Mouse (Mus musculus): ENCODE data around the gene Nolc1. TPM values are rescaled to one million over a fixed set of nuclear protein-coding genes. Genes with fewer than 3 reads are reported as not detected.

The Nolc1 gene
- polyA plus RNA-seq, 1 experiment from 2014 or later, result 79.7 TPM

- Histone ChIP-seq H3K27ac (ENCODE audit: low read length) (no peak overlapping the region), H3K4me1 (ENCODE audit: control insufficient read depth, insufficient read depth, low read length) (no peaks in the 10 kb centered on the region), H3K9me3 (ENCODE audit: control insufficient read depth, low read depth, low read length) (no peaks in the 10 kb centered on the region), H3K27me3 (ENCODE audit: control insufficient read depth, insufficient read depth, low read length) (no peaks in the 10 kb centered on the region), H3K36me3 (ENCODE audit: control insufficient read depth, insufficient read depth, low read length) (no peaks in the 10 kb centered on the region), H3K4me2 (replicated peaks; ENCODE audit: low read depth, low read length) (no peak overlapping the region), H3K4me3 (ENCODE audit: low read depth, low read length) (no peak overlapping the region), H3K9ac (replicated peaks; ENCODE audit: low read depth, low read length) (no peak overlapping the region)
- ATAC-seq (ENCODE audit: insufficient number of reproducible peaks, insufficient read depth, low FRiP score, low read depth), result no peak
- WGBS, result 81% methylated on average over 4 of the region's 4 CpGs
These were observed 16.0 kb downstream of the Nolc1 start for GRCm38 (mm10) chr19:46091641-46092040.

DNA sequence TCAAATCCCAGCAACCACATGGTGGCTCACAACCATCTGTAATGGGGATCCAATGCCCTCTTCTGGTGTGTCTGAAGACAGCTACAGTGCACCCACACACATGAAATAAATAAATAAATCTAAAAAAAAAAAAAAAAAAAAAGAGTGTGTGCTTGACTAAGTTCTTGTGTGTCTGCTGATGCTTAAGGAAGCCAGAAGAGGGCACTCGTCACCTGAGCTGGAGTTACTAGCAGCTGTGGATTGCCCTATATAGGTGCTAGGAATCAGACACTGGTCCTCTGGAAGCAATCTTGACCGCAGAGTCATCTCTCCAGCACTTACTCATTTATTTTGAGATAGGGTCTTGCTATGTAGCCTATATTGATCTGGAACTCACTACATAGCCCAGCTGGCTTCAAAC is 18.5 kb downstream of the Nolc1 start:
- Histone ChIP-seq H3K27me3 (ENCODE audit: control insufficient read depth, insufficient read depth, low read length) (no peaks in the 10 kb centered on the region), H3K4me1 (ENCODE audit: control insufficient read depth, insufficient read depth, low read length) (no peaks in the 10 kb centered on the region), H3K27ac (ENCODE audit: low read length) (no peak overlapping the region), H3K9ac (replicated peaks; ENCODE audit: low read depth, low read length) (no peak overlapping the region), H3K36me3 (ENCODE audit: control insufficient read depth, insufficient read depth, low read length) (no peaks in the 10 kb centered on the region), H3K9me3 (ENCODE audit: control insufficient read depth, low read depth, low read length) (no peaks in the 10 kb centered on the region), H3K4me3 (ENCODE audit: low read depth, low read length) (no peak overlapping the region), H3K4me2 (replicated peaks; ENCODE audit: low read depth, low read length) (no peak overlapping the region)
- ATAC-seq (ENCODE audit: insufficient number of reproducible peaks, insufficient read depth, low FRiP score, low read depth), result no peak
- WGBS, result 89% methylated on average over 2 of the region's 2 CpGs

GRCm38 (mm10) chr19:46095291-46095690 is 19.6 kb downstream of the Nolc1 start:
- no peak overlapping the region for H3K4me2 ChIP-seq (replicated peaks; ENCODE audit: low read depth, low read length)
- no peaks in the 10 kb centered on the region for H3K36me3 ChIP-seq (ENCODE audit: control insufficient read depth, insufficient read depth, low read length)
- H3K9me3 ChIP-seq (ENCODE audit: control insufficient read depth, low read depth, low read length), result no peaks in the 10 kb centered on the region
- no peak for ATAC-seq (ENCODE audit: insufficient number of reproducible peaks, insufficient read depth, low FRiP score, low read depth)
- WGBS, result 87% methylated on average over 3 of the region's 4 CpGs
- no peak overlapping the region for H3K9ac ChIP-seq (replicated peaks; ENCODE audit: low read depth, low read length)
- no peak overlapping the region for H3K27ac ChIP-seq (ENCODE audit: low read length)
- H3K4me3 ChIP-seq (ENCODE audit: low read depth, low read length), result no peak overlapping the region
- H3K27me3 ChIP-seq (ENCODE audit: control insufficient read depth, insufficient read depth, low read length), result no peaks in the 10 kb centered on the region
- H3K4me1 ChIP-seq (ENCODE audit: control insufficient read depth, insufficient read depth, low read length), result no peaks in the 10 kb centered on the region

GRCm38 (mm10) chr19:46096396-46096795 is 20.7 kb downstream of the Nolc1 start:
- no peak overlapping the region for H3K9ac ChIP-seq (replicated peaks; ENCODE audit: low read depth, low read length)
- 92% methylated on average over 5 of the region's 5 CpGs for WGBS
- H3K4me3 ChIP-seq (ENCODE audit: low read depth, low read length), result no peak overlapping the region
- H3K4me1 ChIP-seq (ENCODE audit: control insufficient read depth, insufficient read depth, low read length), result no peaks in the 10 kb centered on the region
- no peak for ATAC-seq (ENCODE audit: insufficient number of reproducible peaks, insufficient read depth, low FRiP score, low read depth)
- H3K9me3 ChIP-seq (ENCODE audit: control insufficient read depth, low read depth, low read length), result no peaks in the 10 kb centered on the region
- H3K27ac ChIP-seq (ENCODE audit: low read length), result no peak overlapping the region
- no peaks in the 10 kb centered on the region for H3K27me3 ChIP-seq (ENCODE audit: control insufficient read depth, insufficient read depth, low read length)
- H3K36me3 ChIP-seq (ENCODE audit: control insufficient read depth, insufficient read depth, low read length), result no peaks in the 10 kb centered on the region
- no peak overlapping the region for H3K4me2 ChIP-seq (replicated peaks; ENCODE audit: low read depth, low read length)

GRCm38 (mm10) chr19:46099561-46099960 is 23.9 kb downstream of the Nolc1 start:
- no peaks in the 10 kb centered on the region for H3K9me3 ChIP-seq (ENCODE audit: control insufficient read depth, low read depth, low read length)
- H3K4me1 ChIP-seq (ENCODE audit: control insufficient read depth, insufficient read depth, low read length), result no peaks in the 10 kb centered on the region
- no peak for ATAC-seq (ENCODE audit: insufficient number of reproducible peaks, insufficient read depth, low FRiP score, low read depth)
- WGBS, result 91% methylated on average over 3 of the region's 3 CpGs
- H3K36me3 ChIP-seq (ENCODE audit: control insufficient read depth, insufficient read depth, low read length), result no peaks in the 10 kb centered on the region
- no peak overlapping the region for H3K4me2 ChIP-seq (replicated peaks; ENCODE audit: low read depth, low read length)
- H3K9ac ChIP-seq (replicated peaks; ENCODE audit: low read depth, low read length), result no peak overlapping the region
- H3K4me3 ChIP-seq (ENCODE audit: low read depth, low read length), result no peak overlapping the region
- H3K27ac ChIP-seq (ENCODE audit: low read length), result no peak overlapping the region
- no peaks in the 10 kb centered on the region for H3K27me3 ChIP-seq (ENCODE audit: control insufficient read depth, insufficient read depth, low read length)

DNA sequence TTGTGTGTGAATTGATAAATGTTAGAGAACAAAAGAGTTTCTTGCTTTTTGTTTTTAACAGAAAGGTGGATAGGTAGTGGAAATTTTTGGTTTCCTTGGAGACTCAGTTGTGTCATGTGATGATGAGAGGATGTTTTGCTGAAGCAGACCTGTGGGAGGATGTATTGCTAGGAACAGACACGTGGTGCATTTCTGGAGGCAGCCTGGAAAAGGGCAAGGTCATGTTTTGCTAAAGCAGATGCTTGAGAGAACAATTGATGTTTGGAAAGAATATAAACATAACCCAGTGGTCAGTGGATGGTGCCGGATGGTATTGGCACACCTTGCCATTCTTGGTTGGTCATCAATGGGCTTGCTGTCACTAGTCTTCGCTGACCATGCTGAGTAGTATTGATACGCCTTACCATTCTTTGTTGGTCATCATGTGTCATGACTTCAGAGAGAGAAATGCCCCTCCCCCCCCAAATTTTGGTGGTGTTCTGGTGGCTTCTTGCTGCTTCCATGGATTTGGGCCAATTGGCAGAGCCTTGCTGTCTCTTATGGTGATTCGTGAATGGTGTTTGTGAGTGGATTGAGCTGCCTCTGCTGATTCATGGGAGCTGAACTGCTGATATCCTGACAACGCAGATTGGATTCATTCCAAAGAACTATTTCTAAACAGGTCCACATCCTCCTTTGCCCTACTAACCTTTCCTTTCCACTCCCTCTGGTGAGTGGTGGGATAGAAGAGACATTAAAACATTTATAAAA is 27.9 kb downstream of the Nolc1 start:
- Histone ChIP-seq H3K4me2 (replicated peaks; ENCODE audit: low read depth, low read length) (no peak overlapping the region), H3K27ac (ENCODE audit: low read length) (no peak overlapping the region), H3K9me3 (ENCODE audit: control insufficient read depth, low read depth, low read length) (no peaks in the 10 kb centered on the region), H3K36me3 (ENCODE audit: control insufficient read depth, insufficient read depth, low read length) (no peaks in the 10 kb centered on the region), H3K27me3 (ENCODE audit: control insufficient read depth, insufficient read depth, low read length) (no peaks in the 10 kb centered on the region), H3K4me3 (ENCODE audit: low read depth, low read length) (no peak overlapping the region), H3K4me1 (ENCODE audit: control insufficient read depth, insufficient read depth, low read length) (no peaks in the 10 kb centered on the region), H3K9ac (replicated peaks; ENCODE audit: low read depth, low read length) (no peak overlapping the region)
- 75% methylated on average over 6 of the region's 6 CpGs for WGBS
- ATAC-seq (ENCODE audit: insufficient number of reproducible peaks, insufficient read depth, low FRiP score, low read depth), result no peak

- no peak for ATAC-seq (ENCODE audit: insufficient number of reproducible peaks, insufficient read depth, low FRiP score, low read depth)
- Histone ChIP-seq H3K27me3 (ENCODE audit: control insufficient read depth, insufficient read depth, low read length) (no peaks in the 10 kb centered on the region), H3K9me3 (ENCODE audit: control insufficient read depth, low read depth, low read length) (no peaks in the 10 kb centered on the region), H3K9ac (replicated peaks; ENCODE audit: low read depth, low read length) (no peak overlapping the region), H3K4me3 (ENCODE audit: low read depth, low read length) (no peak overlapping the region), H3K4me1 (ENCODE audit: control insufficient read depth, insufficient read depth, low read length) (no peaks in the 10 kb centered on the region), H3K27ac (ENCODE audit: low read length) (no peak overlapping the region), H3K36me3 (ENCODE audit: control insufficient read depth, insufficient read depth, low read length) (no peaks in the 10 kb centered on the region), H3K4me2 (replicated peaks; ENCODE audit: low read depth, low read length) (no peak overlapping the region)
- 63% methylated on average over 2 of the region's 2 CpGs for WGBS
These were observed 28.5 kb downstream of the Nolc1 start for GRCm38 (mm10) chr19:46104187-46104557.

- no peaks in the 10 kb centered on the region for H3K27me3 ChIP-seq (ENCODE audit: control insufficient read depth, insufficient read depth, low read length)
- no peak overlapping the region for H3K4me2 ChIP-seq (replicated peaks; ENCODE audit: low read depth, low read length)
- no peaks in the 10 kb centered on the region for H3K4me1 ChIP-seq (ENCODE audit: control insufficient read depth, insufficient read depth, low read length)
- H3K36me3 ChIP-seq (ENCODE audit: control insufficient read depth, insufficient read depth, low read length), result no peaks in the 10 kb centered on the region
- no peaks in the 10 kb centered on the region for H3K9me3 ChIP-seq (ENCODE audit: control insufficient read depth, low read depth, low read length)
- H3K27ac ChIP-seq (ENCODE audit: low read length), result no peak overlapping the region
- no peak overlapping the region for H3K4me3 ChIP-seq (ENCODE audit: low read depth, low read length)
- H3K9ac ChIP-seq (replicated peaks; ENCODE audit: low read depth, low read length), result no peak overlapping the region
- 74% methylated on average over 2 of the region's 2 CpGs for WGBS
- no peak for ATAC-seq (ENCODE audit: insufficient number of reproducible peaks, insufficient read depth, low FRiP score, low read depth)
These were observed 34.6 kb downstream of the Nolc1 start for GRCm38 (mm10) chr19:46110214-46110613.

GRCm38 (mm10) chr19:46110781-46111180 is 35.1 kb downstream of the Nolc1 start:
- Histone ChIP-seq H3K27me3 (ENCODE audit: control insufficient read depth, insufficient read depth, low read length) (no peaks in the 10 kb centered on the region), H3K9me3 (ENCODE audit: control insufficient read depth, low read depth, low read length) (no peaks in the 10 kb centered on the region), H3K4me1 (ENCODE audit: control insufficient read depth, insufficient read depth, low read length) (no peaks in the 10 kb centered on the region), H3K9ac (replicated peaks; ENCODE audit: low read depth, low read length) (no peak overlapping the region), H3K27ac (ENCODE audit: low read length) (no peak overlapping the region), H3K36me3 (ENCODE audit: control insufficient read depth, insufficient read depth, low read length) (no peaks in the 10 kb centered on the region), H3K4me3 (ENCODE audit: low read depth, low read length) (no peak overlapping the region), H3K4me2 (replicated peaks; ENCODE audit: low read depth, low read length) (no peak overlapping the region)
- WGBS, result 86% methylated on average over 5 of the region's 5 CpGs
- no peak for ATAC-seq (ENCODE audit: insufficient number of reproducible peaks, insufficient read depth, low FRiP score, low read depth)

Data from stomach, embryonic 14.5 days (tissue).